Mouse (Mus musculus) limb, embryonic 11.5 days (tissue): ENCODE measurements around the gene Satb1. TPM values are rescaled to one million over a fixed set of nuclear protein-coding genes. Genes with fewer than 3 reads are reported as not detected.

Experiments
- ATAC-seq: fragments of 200-750 bp; cut with Nextera tagmentation; 2 replicates; pipeline ENCODE4 v1.8.0; 2017; ENCODE audit warnings: low read depth; ENCODE audit not compliant: insufficient number of reproducible peaks, low FRiP score, low TSS enrichment
- DNase-seq: peaks from one replicate; pipeline ENCODE4 v3.0.0-alpha.2; 2015; ENCODE audit warnings: low spot score
- H3K27ac ChIP-seq: fragments of 300-500 bp; sonication (generic); replicated peaks from 2 replicates; pipeline ENCODE4 v1.5.1; 2014; ENCODE audit warnings: low read depth, mild to moderate bottlenecking, low read length
- H3K27me3 ChIP-seq: fragments of 300-500 bp; sonication (generic); 2 replicates; pipeline ENCODE4 v1.6.1; 2014; ENCODE audit warnings: mild to moderate bottlenecking, low read length, mixed read lengths; ENCODE audit not compliant: control insufficient read depth, insufficient read depth
- H3K36me3 ChIP-seq: fragments of 300-500 bp; sonication (generic); 2 replicates; pipeline ENCODE4 v1.6.1; 2014; ENCODE audit warnings: mild to moderate bottlenecking, low read length, moderate library complexity, mixed read lengths; ENCODE audit not compliant: control insufficient read depth, insufficient read depth
- H3K4me1 ChIP-seq: fragments of 300-500 bp; sonication (generic); 2 replicates; pipeline ENCODE4 v1.6.1; 2014; ENCODE audit warnings: low read length, mixed read lengths; ENCODE audit not compliant: control insufficient read depth, insufficient read depth
- H3K4me2 ChIP-seq: fragments of 300-500 bp; sonication (generic); 2 replicates; pipeline ENCODE4 v1.6.1; 2014; ENCODE audit warnings: low read depth, mild to moderate bottlenecking, moderate library complexity; ENCODE audit not compliant: severe bottlenecking
- H3K4me3 ChIP-seq: fragments of 300-500 bp; sonication (generic); 2 replicates; pipeline ENCODE4 v1.5.1; 2014; ENCODE audit warnings: low read depth, low read length
- H3K9ac ChIP-seq: fragments of 300-500 bp; sonication (generic); 2 replicates; pipeline ENCODE4 v1.6.1; 2014; ENCODE audit warnings: mild to moderate bottlenecking, low read length
- H3K9me3 ChIP-seq: fragments of 300-500 bp; sonication (generic); 2 replicates; pipeline ENCODE4 v1.6.1; 2016; ENCODE audit warnings: low read length; ENCODE audit not compliant: control insufficient read depth
- WGBS: fragments of 180-500 bp; shearing (Covaris S2); extraction: QIAGEN DNeasy Blood & Tissue Kit; methylation state at CpG from one replicate; pipeline ENCODE4 v1.1.7; 2014; 5-methylcytosine and 5-hydroxymethylcytosine counted together
- polyA plus RNA-seq: library from polyadenylated mRNA; unstranded; fragments of >200 nt; fragmentation: Nextera tagmentation; extraction: Ambion mirVana; gene quantifications from 2 replicates; pipeline ENCODE4 v1.2.1, GENCODE M21; 2014

The Satb1 gene
- polyA plus RNA-seq, 1 experiment from 2014 or later: 12.3 TPM

GRCm38 (mm10) chr17:51796459-51796858 is 36.6 kb downstream of the Satb1 start:
- Histone ChIP-seq H3K27ac (no peak overlapping the region), H3K4me1 (no peaks in the 10 kb centered on the region), H3K27me3 (no peaks in the 10 kb centered on the region), H3K36me3 (no peaks in the 10 kb centered on the region), H3K9ac (no peak overlapping the region), H3K4me3 (no peak overlapping the region), H3K4me2 (no peak overlapping the region), H3K9me3 (no peaks in the 10 kb centered on the region)
- WGBS: 93% methylated on average over 5 of the region's 5 CpGs
- DNase-seq (no peak), ATAC-seq (no peak)

- no peak overlapping the region for H3K9ac ChIP-seq
- DNase-seq (no peak), ATAC-seq (no peak)
- no peak overlapping the region for H3K4me3 ChIP-seq
- no peaks in the 10 kb centered on the region for H3K27me3 ChIP-seq
- H3K4me2 ChIP-seq: no peak overlapping the region
- no peaks in the 10 kb centered on the region for H3K36me3 ChIP-seq
- no peak overlapping the region for H3K27ac ChIP-seq
- 89% methylated on average over 5 of the region's 5 CpGs for whole genome bisulfite sequencing
- no peaks in the 10 kb centered on the region for H3K4me1 ChIP-seq
- no peaks in the 10 kb centered on the region for H3K9me3 ChIP-seq
These were observed 41.9 kb downstream of the Satb1 start for GRCm38 (mm10) chr17:51791226-51791625.

GRCm38 (mm10) chr17:51790387-51791060 is 42.6 kb downstream of the Satb1 start:
- Histone ChIP-seq H3K36me3 (no peaks in the 10 kb centered on the region), H3K4me1 (no peaks in the 10 kb centered on the region), H3K27me3 (no peaks in the 10 kb centered on the region), H3K4me2 (no peak overlapping the region), H3K9ac (no peak overlapping the region), H3K27ac (no peak overlapping the region), H3K9me3 (no peaks in the 10 kb centered on the region), H3K4me3 (no peak overlapping the region)
- ATAC-seq (no peak), DNase-seq (no peak)
- WGBS: 18% methylated on average over 8 of the region's 8 CpGs

GRCm38 (mm10) chr17:51789777-51790176 is 43.3 kb downstream of the Satb1 start:
- no peak overlapping the region for H3K27ac ChIP-seq
- WGBS: 77% methylated on average over 6 of the region's 6 CpGs
- no peak overlapping the region for H3K4me2 ChIP-seq
- no peaks in the 10 kb centered on the region for H3K36me3 ChIP-seq
- ATAC-seq: no peak
- H3K9me3 ChIP-seq: no peaks in the 10 kb centered on the region
- no peak for DNase-seq
- no peaks in the 10 kb centered on the region for H3K27me3 ChIP-seq
- H3K4me3 ChIP-seq: no peak overlapping the region
- H3K4me1 ChIP-seq: no peaks in the 10 kb centered on the region
- H3K9ac ChIP-seq: no peak overlapping the region

- no peak overlapping the region for H3K4me3 ChIP-seq
- no peak for ATAC-seq
- no peak for DNase-seq
- 95% methylated on average over 4 of the region's 4 CpGs for WGBS
- H3K4me2 ChIP-seq: no peak overlapping the region
- H3K27me3 ChIP-seq: no peaks in the 10 kb centered on the region
- no peaks in the 10 kb centered on the region for H3K36me3 ChIP-seq
- H3K9me3 ChIP-seq: no peaks in the 10 kb centered on the region
- H3K9ac ChIP-seq: no peak overlapping the region
- no peak overlapping the region for H3K27ac ChIP-seq
- no peaks in the 10 kb centered on the region for H3K4me1 ChIP-seq
These were observed 44.0 kb downstream of the Satb1 start for GRCm38 (mm10) chr17:51789098-51789497.

- Histone ChIP-seq H3K4me1 (no peaks in the 10 kb centered on the region), H3K9me3 (no peaks in the 10 kb centered on the region), H3K27me3 (no peaks in the 10 kb centered on the region), H3K27ac (no peak overlapping the region), H3K36me3 (no peaks in the 10 kb centered on the region), H3K9ac (no peak overlapping the region), H3K4me3 (no peak overlapping the region), H3K4me2 (no peak overlapping the region)
- WGBS: 92% methylated on average over 2 of the region's 2 CpGs
- DNase-seq (no peak), ATAC-seq (no peak)
These were observed 45.1 kb downstream of the Satb1 start for GRCm38 (mm10) chr17:51787955-51788354.

GRCm38 (mm10) chr17:51786050-51786449 is 47.0 kb downstream of the Satb1 start:
- 88% methylated on average over 2 of the region's 2 CpGs for WGBS
- no peak overlapping the region for H3K27ac ChIP-seq
- DNase-seq (no peak), ATAC-seq (no peak)
- no peaks in the 10 kb centered on the region for H3K36me3 ChIP-seq
- no peak overlapping the region for H3K9ac ChIP-seq
- no peaks in the 10 kb centered on the region for H3K4me1 ChIP-seq
- H3K4me3 ChIP-seq: no peak overlapping the region
- no peaks in the 10 kb centered on the region for H3K9me3 ChIP-seq
- no peaks in the 10 kb centered on the region for H3K27me3 ChIP-seq
- H3K4me2 ChIP-seq: no peak overlapping the region

- Histone ChIP-seq H3K4me2 (no peak overlapping the region), H3K9me3 (no peaks in the 10 kb centered on the region), H3K4me3 (no peak overlapping the region), H3K27me3 (no peaks in the 10 kb centered on the region), H3K9ac (no peak overlapping the region), H3K36me3 (no peaks in the 10 kb centered on the region), H3K27ac (no peak overlapping the region), H3K4me1 (no peaks in the 10 kb centered on the region)
- 91% methylated on average over 9 of the region's 9 CpGs for WGBS
- ATAC-seq: no peak
- DNase-seq: no peak
These were observed 48.2 kb downstream of the Satb1 start for GRCm38 (mm10) chr17:51784935-51785334.
